Mouse (Mus musculus) adrenal gland, postnatal 25 days (tissue): ENCODE measurements around the gene Spock1. TPM values are rescaled to one million over a fixed set of nuclear protein-coding genes. Genes with fewer than 3 reads are reported as not detected.

Experiments
- DNase-seq: peaks from one replicate; pipeline ENCODE4 v3.0.0; 2021; ENCODE audit warnings: mixed read lengths
- total RNA-seq: library from RNA; stranded (reverse); gene quantifications from 2 replicates; pipeline ENCODE4 v1.2.3, GENCODE M21; 2021

The Spock1 gene
- total RNA-seq, 1 experiment from 2014 or later, result 9.5 TPM

DNA sequence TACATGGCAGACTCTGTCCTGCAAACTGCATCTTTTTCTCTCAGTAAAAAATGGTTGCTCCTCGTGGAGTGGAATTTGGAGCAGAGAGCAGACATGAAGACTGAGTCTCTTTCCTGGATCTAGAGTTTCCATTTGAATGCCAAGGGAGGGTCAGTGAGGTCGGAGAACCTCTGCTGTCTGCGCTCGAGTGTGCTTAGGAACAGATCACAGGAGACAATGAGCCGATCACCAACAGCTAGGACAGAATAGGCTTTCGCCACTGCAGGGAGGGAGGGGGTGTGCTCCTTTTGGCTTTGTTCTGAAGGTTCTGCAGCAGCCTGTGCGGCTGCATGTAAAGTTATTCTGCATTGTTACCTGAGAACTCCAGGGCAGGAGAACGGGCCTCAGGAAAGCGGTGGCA lies 49.6 kb downstream of the Spock1 start:
- no peak for DNase-seq

DNA sequence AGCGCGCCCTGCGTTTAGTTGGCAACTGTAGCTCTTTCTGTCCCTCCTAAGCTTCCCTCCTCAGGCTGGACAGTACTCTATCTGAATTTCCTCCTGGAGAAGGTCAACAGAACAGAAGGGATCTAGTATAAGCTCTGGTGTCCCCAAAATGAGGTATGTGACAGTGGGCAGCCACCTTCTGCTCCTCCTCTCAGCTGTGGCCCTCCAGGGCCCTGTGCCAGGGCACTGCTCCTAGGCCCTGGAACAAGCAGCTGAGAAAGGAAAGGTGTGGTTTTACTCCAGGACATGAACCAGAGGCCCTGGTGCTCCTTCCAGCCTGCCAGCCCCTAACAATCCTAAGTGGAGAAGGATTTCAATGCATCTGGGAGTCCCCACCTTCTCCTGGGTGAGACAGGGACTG lies 51.1 kb downstream of the Spock1 start:
- DNase-seq, result no peak

DNA sequence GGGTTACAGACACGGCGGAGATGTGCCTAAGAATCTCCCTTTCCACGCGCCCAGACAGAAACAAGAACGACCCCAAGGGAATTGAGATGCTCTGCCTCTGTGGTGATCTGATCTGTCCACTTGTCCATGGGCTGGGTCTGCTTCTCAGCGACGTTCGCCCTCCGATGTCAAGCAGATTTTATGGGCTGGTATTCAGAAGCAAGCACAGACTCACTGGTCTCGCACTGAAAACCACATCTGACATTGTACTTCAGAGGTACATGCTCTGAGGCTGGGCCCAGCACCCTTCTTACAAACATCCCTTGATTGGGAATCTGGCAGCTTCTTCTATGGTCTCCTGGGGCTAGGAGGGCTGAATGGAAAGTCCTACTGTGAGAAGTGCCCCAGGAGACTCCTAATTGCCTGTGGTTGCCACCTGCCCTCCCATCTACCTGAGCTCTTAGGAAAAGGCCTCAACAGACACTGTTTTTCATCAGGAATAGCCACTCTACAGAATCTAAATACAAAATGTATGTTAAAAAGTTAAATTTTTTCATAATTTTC lies 51.8 kb downstream of the Spock1 start:
- no peak for DNase-seq

DNA sequence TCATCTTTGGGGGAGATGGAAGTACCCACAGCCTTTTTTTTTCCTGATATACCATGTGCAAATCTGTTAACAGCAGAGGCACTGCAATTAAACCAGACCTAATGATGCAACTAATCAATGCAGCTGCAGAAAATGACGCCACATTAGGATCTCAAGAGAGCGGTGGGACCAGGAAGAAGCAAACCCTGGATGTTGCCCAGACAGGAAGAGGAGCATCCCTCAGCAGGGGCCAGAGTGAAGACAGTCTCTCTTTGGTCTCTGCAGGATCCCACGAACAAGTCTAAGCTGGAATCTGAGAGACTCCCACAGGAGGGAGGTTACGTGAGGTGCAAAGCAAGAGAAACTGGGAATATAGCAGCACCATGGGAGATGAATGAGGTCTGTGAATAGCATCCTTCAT lies 52.4 kb downstream of the Spock1 start:
- no peak for DNase-seq

DNA sequence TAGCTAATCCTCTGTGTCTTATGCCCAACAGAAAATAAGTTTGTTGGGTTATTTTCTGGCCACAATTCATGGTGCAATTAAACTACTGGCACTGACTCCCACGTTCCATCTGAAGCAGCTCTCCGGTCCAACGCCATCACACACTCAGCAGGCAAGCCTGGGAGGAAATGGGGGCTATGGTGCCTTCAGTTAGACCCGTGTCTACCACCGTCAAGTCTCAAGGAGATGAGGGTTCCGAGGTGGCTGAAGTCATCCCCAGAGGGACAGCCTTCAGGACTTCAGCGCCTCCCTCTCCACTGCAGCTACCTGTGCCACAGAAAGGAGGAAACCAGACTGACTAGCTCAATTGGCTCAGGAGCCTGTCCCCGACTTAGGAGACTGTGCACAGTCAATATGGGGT lies 53.7 kb downstream of the Spock1 start:
- no peak for DNase-seq

DNA sequence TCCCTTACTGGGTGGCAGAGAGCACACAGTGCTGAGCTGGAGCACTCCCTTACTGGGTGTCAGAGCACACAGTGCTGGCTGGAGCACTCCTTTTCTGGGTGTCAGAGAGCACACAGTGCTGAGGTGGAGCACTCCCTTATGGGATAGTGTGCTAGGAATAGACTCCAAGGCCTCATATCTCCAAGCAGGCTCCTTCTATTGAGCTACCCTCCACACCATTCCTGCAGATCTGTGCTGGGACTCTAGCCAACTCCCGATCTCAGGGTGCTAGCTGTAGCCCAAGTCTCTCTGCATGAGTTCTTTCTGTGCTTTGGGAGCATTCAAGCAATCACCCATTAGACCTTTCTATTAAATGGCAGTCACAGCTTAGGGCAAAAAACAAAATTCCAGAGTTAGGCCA lies 54.5 kb downstream of the Spock1 start:
- DNase-seq, result no peak

DNA sequence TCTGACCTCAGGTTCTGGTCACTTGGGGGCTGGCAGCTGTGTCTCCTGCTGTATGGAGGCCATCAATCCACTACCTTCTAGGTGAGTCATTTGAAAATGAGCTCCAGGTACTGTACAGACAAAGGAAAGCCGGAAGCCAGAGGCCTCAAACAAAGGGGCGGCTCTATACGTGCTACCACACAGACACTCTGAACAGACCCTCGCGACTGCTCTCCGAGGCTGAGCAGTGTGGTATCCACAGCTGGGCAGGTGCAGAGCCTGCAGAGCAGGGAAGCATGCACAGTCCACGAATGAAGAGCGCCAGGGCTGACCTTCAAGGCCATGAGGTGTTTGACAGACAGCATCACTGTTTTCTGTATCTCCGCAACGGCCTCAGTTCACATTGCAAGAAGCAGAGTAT lies 55.0 kb downstream of the Spock1 start:
- no peak for DNase-seq

DNA sequence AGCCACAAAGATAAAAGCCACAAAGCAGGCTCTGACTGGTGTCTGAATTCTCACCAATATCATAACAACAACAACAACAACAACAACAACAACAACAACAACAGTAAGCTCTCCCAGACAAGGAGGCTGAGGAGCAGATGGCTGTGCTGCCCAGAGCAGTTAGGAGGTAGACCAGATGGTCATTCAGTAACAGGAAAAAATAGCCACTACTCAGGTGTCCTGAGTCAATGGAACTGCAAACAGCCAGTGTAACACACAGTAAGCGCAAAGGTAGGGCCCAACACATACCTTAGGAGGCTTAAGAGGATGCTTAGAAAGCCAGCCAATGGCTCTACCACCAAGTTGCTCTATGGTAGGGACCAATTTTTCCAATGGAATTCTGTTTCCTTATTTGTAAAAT lies 59.2 kb downstream of the Spock1 start:
- no peak for DNase-seq

DNA sequence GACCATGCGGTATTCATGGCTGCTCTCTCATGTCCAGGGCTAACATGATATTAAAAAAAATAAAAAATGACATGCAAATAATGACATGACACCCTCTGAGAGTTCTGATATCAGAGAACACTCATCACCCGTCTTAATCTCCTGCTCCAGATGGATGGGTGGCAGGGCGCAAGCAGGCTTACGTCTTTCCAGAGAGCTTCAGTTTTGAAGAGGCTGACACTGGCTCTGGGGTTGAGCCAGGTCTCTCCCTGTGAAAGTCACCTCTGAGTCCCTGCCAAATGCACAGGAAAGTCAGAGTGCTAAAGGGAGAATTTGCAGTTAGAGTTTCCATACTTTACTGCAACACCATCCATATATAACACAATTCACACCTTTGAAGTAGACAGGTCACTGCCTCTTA lies 61.0 kb downstream of the Spock1 start:
- no peak for DNase-seq

DNA sequence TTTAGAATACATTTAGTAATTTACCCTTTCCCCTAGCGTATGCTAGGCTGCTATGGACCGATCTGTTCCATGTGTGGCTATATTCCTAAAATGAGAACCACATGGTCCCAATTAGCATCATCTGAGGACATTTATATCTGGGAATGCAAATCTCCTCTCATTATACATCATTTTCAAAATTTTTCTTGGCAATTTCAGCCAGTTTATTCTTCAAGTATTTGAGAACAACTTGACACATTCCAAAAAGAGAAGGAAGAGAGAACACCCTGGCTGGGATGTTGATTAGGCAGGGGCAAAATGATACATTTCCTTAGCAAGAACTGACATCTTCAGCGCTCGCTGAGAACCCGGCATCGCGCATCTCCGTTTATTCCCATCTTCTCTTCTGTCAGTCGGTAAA lies 61.7 kb downstream of the Spock1 start:
- DNase-seq, result no peak

DNA sequence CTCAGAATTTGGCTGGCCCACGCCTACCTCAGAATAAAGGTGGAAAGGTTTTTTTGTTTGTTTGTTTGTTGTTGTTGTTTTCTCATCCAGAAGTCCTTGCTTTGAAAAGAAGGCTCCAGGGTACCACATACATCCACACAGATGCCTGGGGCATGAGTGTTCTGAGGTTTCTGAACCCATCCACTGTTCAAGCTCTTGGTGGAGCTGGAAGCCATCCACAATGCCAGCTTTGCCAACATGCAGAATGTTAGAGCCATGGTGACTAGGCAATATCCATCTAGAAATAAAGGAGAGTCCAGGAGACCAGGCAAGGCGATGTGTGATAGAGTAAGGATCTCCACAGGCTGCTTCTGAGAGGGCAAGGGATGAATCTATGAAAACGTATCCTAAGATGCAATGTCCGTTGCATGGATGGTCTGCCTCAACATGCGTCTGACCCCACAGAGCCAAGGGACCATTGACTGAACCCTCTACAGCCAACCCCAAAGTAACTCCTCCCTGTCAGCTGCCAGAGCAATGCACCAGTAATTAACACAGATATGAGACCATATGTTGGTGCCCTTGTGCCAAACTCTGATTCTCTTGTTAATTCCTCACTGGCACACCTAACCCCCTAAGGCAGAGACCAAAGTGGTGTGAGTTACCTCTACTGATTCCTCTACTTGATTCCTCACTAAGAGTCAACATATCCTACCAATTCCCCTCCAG lies 66.8 kb downstream of the Spock1 start:
- no peak for DNase-seq

DNA sequence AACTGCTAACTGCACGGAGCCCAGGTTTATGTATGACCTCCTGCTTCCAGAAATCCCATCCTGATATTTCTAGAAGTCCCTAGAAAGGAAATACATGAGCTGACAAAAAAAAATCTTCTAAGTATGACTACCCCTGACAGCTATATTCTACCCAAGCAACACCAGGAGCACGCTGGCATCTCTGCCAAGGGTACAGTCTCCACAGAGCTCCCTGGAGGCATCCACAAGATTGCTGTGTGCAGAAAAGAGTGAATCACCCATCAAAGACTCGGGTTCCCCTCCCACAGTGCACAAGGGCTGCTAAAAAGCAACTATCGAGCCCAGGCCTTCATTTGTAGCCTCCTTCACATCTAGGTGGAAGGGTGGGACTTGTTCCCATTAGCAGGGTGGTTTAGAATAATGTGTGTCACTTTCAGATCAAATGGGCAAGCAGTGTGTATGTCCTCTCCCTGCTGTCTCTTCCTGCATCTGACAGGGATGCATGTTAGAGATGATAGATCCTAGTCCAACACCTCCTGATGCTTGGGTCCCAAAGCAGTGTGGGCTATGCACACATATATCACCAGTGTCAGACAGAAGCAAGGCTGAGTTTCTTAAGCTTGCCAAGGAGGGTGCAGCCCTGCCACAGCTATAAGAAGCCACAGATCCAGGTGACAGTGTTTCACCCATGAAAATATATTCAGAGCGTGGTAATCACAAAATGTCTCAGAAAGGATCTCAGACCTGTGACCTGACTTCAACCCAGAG lies 70.3 kb downstream of the Spock1 start:
- no peak for DNase-seq

DNA sequence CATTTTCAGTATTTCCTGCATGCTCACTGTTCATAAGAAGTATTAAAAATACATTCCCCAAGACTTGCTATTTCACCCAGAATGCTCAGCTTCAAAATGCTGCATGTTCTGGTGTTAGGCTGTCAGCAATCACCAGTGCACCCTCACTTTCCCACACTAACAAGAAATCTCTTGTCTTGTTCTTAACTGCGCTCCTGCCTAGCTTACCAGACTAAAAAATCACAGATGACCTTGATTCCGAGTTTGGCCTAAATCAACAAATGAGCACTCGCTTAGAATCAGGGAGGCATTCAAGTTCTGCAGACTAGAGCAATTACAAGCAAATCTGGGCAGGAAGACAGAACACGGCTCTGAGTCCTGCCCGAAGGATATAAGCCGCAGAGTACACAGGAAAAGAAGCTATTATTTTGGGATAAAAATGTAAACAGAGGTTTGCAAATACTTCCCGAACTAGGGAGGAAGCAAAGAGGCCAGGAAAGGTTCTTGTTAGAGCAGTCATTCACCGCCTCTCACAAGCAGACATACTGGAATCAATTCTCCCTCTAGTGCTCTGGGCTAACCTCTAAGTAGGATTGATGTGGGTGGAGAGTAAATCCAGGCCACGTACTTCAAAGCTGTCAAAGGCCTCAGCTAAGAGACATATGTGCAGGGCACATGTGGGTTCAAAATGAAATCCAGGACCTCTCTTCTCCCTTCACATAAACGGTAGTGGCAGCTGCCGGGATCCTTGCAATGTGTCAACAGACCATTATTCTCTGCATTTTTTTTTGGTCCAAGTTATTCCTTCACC lies 76.6 kb downstream of the Spock1 start:
- no peak for DNase-seq

DNA sequence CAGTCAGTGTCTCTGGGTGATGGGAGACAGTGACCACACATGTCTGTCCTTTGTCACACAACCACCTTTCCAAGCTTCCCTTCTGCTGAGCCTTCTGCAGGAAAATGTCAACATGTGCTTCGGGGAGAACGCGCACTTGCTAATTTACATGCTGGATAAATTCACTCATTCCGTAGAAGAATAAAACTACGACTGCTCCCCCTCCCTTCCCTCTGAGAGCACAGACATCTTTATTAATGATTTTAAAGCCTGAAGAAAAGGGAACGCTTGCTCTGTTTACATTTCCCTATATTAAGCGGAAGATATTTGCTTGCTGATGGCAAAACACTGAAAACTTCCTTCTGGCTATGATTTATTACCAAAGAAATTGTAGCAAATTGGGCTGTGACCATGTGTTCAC lies 77.2 kb downstream of the Spock1 start:
- DNase-seq, result no peak

DNA sequence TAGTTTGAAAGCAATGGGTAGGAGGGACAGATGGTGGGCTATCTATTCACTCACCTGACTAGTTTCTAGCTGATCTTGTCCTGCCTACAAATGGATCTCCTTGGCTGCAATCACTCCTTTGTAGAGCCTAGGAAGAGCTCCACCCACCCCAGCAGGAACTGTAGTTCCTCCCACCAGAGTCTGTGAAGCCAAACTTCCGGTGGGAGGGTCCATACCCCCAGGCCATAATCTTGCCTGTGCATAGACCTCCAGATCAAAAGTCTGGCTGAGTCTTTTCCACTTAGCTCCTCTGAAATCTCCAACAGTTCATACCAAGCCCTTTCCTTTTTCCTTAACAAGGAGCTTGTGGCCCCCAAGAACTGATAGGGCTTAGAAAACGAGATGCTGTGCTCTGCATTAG lies 78.0 kb downstream of the Spock1 start:
- DNase-seq, result no peak

DNA sequence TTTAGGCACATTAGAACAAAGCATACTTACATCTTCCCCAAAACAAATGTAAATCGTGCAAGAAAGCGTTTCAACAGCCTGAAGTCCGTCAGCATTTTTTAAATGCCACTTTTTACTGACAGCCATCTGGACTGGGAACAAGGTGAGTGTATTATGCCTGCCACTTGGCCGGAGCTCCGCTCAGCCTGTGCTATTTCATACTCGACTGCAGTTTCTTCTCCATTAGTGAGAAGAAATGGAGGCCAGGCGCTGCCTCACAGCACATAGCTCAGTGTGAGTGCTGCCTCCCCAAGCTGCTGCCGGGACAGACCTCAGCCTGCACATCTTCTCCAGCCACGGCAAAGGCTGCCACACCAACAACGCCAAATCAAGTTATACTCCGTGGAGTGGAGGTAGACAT lies 91.9 kb downstream of the Spock1 start:
- no peak for DNase-seq

DNA sequence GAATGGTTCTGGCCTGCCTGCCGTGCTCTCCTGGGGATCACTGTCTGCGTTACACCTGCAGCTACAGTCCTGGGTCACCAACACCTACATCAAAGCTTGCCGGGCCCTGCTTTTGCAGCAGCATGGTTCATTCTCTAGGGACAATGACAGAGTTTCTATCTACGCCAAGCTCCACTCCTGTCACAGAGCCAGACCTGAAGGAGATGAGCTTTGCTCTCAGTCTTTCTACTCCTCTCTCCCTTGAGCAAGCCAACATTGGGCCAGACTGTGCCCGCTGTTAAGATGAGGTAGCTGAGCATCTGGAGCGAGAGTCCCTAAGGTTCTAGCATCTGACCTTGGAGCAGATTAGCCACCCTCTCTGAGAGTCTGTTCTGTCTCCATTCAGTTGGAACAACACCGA lies 95.5 kb downstream of the Spock1 start:
- DNase-seq, result no peak

DNA sequence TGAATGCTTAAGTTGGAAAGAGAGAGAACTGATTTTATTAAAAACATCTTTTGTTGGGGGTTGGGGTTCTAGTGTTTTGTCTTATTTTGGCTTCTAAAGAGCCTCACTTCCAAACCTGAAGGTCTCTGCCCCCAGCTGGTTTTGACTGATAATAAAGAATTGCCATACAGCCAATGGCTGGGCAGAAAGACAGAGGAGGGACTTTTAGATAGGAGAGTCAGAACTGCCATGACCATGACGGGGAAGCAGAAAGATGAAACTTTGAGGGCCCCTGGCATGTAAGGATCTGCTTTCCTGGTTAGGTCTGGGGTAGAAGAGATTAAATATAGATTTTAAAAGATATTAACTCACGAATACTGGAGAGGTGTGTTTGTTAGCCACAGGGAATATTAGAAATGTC lies 96.9 kb downstream of the Spock1 start:
- DNase-seq, result no peak

DNA sequence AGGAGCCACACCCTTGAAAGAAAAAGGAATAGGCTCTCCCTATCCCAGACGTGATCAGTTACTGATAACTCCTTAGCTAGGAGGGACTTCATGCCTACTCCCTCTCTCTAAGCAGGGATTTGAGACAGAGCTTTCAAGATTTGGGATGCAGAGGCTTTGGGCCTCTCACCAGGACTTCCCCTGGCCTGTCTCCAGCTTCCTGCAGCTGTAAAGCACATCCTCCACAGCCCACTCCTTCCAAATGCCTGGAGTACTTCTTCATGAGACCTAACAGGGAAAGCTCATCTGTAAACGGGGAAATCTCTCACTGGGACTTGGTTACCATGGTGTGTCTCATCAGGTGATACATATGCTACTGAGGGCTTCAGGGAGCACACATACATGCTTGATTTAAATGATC lies 97.3 kb downstream of the Spock1 start:
- no peak for DNase-seq

DNA sequence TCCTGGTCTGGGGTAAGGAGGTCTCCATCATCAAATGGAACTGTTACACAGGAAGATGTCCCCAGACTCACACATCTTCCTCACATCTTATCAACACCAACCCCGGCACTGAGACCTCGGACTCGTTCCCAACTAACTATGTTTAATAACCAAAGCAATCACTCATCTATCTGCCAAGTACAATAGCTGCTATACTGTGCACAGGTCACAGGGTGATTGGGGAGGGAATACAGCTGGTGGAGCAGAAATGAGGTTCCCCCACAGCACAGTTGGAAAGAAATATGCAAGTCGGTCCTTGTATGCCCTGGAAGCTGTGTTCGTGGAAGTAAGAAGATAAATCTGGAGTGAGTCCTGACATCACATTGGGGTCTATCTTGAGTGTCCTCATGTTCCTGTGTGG lies 98.0 kb downstream of the Spock1 start:
- DNase-seq, result no peak

DNA sequence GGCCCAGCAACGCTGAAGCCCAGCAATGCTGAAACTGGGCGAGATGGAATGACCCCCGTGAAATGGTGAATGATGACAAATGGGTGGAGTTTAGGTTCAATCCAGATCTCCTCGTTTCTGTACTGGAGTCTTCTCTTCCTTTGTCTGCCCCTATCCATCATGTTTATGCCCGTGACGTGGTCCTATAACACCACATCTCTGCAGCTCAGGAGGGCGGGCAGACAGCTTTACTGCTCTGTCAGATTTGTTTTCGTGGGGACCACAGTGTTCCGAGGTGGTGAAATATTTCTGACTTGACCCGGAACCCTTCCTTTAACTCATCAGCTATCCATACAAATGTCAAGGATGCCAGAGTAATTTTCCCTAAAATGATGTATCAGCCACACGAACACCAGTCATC lies 98.5 kb downstream of the Spock1 start:
- DNase-seq, result no peak

DNA sequence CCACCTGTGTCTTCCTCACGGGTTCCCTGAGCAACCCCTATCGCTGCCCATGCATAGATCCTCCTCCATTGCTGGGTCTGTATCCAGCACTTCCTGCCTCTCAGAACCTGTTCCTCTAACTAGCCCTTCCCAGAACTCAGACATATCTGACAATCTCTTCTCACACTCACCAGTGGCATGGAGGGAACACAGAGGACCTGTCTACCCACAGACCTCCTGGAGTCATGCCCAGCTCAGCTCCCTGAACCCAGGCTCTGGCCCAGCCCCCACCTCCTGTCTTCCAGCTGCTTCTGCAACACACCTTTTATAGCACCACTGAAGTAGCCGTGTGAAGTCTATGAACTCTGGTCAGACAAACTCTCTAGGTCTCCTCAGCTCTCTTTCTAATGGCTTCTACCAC lies 101.3 kb downstream of the Spock1 start:
- no peak for DNase-seq

DNA sequence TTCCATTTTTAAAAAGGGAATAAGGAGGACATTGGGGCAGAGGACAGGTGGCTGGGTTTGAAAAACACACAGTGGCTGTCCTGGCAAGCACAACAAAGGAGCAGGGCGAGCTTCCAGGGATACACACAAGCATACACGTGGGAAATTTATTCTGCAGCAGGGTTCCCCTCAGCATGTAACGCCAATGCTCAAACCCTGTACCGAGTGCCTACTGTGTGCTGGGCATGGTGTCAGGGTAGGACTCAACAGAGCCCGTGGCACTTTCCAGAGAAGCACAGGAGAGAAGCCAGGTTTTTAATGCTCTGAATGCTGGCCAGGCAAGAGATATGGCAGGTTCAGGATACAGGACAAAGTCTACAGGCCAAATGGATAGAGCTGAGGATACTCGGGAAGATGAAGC lies 101.8 kb downstream of the Spock1 start:
- no peak for DNase-seq
